Mouse (Mus musculus) stomach, embryonic 15.5 days (tissue): ENCODE results near the gene Gm20388. TPM values are rescaled to one million over a fixed set of nuclear protein-coding genes. Genes with fewer than 3 reads are reported as not detected.
"Not testable (repeated sequence)": the region's sequence is repeated elsewhere in the genome, so short reads cannot be mapped to it uniquely, and the experiment has no call there.

Experiments
- ATAC-seq: fragments of 200-750 bp; cut with Nextera tagmentation; 2 replicates; pipeline ENCODE4 v1.8.0; 2017; ENCODE audit warnings: low read depth, moderate number of reproducible peaks, moderate TSS enrichment; ENCODE audit not compliant: insufficient read depth, low FRiP score
- H3K27ac ChIP-seq: fragments of 300-500 bp; sonication (generic); 2 replicates; pipeline ENCODE4 v1.5.1; 2015; ENCODE audit warnings: mild to moderate bottlenecking, inconsistent platforms
- H3K27me3 ChIP-seq: fragments of 300-500 bp; sonication (generic); replicated peaks from 2 replicates; pipeline ENCODE4 v1.6.1; 2015; ENCODE audit warnings: inconsistent platforms
- H3K36me3 ChIP-seq: fragments of 300-500 bp; sonication (generic); 2 replicates; pipeline ENCODE4 v1.6.1; 2015; ENCODE audit warnings: inconsistent platforms
- H3K4me1 ChIP-seq: fragments of 300-500 bp; sonication (generic); 2 replicates; pipeline ENCODE4 v1.6.1; 2015; ENCODE audit warnings: inconsistent platforms
- H3K4me2 ChIP-seq: fragments of 300-500 bp; sonication (generic); 2 replicates; pipeline ENCODE4 v1.6.1; 2015; ENCODE audit warnings: mild to moderate bottlenecking, inconsistent platforms
- H3K4me3 ChIP-seq: fragments of 300-500 bp; sonication (generic); replicated peaks from 2 replicates; pipeline ENCODE4 v1.5.1; 2015; ENCODE audit warnings: inconsistent platforms
- H3K9ac ChIP-seq: fragments of 300-500 bp; sonication (generic); 2 replicates; pipeline ENCODE4 v1.6.1; 2015; ENCODE audit warnings: inconsistent platforms
- H3K9me3 ChIP-seq: fragments of 300-500 bp; sonication (generic); 2 replicates; pipeline ENCODE4 v1.6.1; 2016; ENCODE audit warnings: inconsistent platforms
- WGBS: fragments of 180-500 bp; shearing (Covaris S2); methylation state at CpG from one replicate; pipeline ENCODE4 v1.1.7; 2015; 5-methylcytosine and 5-hydroxymethylcytosine counted together
- polyA plus RNA-seq: library from polyadenylated mRNA; unstranded; fragments of >200 nt; fragmentation: Nextera tagmentation; extraction: Ambion mirVana; gene quantifications from 2 replicates; pipeline ENCODE4 v1.2.1, GENCODE M21; 2015

Gene Gm20388
- polyA plus RNA-seq, 1 experiment from 2014 or later = not detected

DNA sequence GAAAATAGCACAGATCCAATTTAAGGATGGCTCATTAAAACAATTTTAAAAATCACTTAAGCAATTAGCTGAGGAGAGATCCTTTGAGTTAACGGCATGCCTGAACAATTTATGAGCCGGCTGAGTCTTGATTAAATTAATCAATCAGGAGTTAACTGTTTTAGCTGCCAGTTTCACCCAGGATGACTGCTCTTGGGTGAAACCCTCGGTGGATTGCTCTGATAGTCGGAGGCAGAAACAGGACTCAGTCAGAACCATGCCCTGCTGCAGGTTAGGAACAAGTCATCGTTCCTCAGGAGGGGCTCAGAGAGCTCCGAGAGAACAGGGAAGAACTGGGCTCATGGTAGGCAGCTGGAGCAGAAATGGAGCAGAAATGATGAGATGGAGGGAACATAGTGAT lies 4241.2 kb downstream of the Gm20388 start:
- Histone ChIP-seq H3K9ac (no peak overlapping the region), H3K36me3 (no peaks in the 10 kb centered on the region), H3K27ac (no peak overlapping the region), H3K27me3 (no peaks in the 10 kb centered on the region), H3K4me3 (no peak overlapping the region), H3K4me2 (no peak overlapping the region), H3K9me3 (no peaks in the 10 kb centered on the region), H3K4me1 (no peaks in the 10 kb centered on the region)
- no peak for ATAC-seq
- 75% methylated on average over 6 of the region's 6 CpGs for WGBS

- Histone ChIP-seq H3K4me2 (no peak overlapping the region), H3K27me3 (no peaks in the 10 kb centered on the region), H3K9me3 (no peaks in the 10 kb centered on the region), H3K27ac (no peak overlapping the region), H3K4me1 (no peaks in the 10 kb centered on the region), H3K36me3 (no peaks in the 10 kb centered on the region), H3K9ac (no peak overlapping the region), H3K4me3 (no peak overlapping the region)
- no peak for ATAC-seq
- 75% methylated on average over 8 of the region's 8 CpGs for whole genome bisulfite sequencing
These were observed 4242.1 kb downstream of the Gm20388 start for GRCm38 (mm10) chr8:124152771-124153170.

GRCm38 (mm10) chr8:124156324-124156723 lies 4245.7 kb downstream of the Gm20388 start:
- Histone ChIP-seq H3K9me3 (no peaks in the 10 kb centered on the region), H3K4me1 (no peaks in the 10 kb centered on the region), H3K36me3 (no peaks in the 10 kb centered on the region), H3K9ac (no peak overlapping the region), H3K27ac (no peak overlapping the region), H3K27me3 (no peaks in the 10 kb centered on the region), H3K4me3 (no peak overlapping the region), H3K4me2 (no peak overlapping the region)
- WGBS = 79% methylated on average over 7 of the region's 7 CpGs
- ATAC-seq = no peak

DNA sequence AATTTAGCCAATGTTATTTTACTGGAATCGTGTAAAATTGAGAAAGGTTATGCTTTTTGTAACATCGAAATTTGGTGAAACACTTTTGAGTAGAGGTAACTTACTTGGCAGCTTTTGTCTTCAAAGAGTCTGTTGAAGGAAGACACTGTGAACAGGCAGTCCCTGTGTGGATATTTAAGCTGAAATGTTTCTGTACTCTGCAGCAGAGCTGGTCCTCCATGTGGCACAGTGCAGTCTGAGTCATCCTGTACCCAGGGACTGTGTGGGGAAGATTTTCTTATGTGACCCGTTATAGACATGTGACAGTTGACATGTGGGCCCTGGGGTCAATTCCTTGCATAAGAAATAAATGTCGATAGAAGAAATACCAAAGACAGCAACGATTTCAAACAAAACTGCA lies 4251.0 kb downstream of the Gm20388 start:
- Histone ChIP-seq H3K9ac (no peak overlapping the region), H3K4me1 (no peaks in the 10 kb centered on the region), H3K36me3 (no peaks in the 10 kb centered on the region), H3K27me3 (no peaks in the 10 kb centered on the region), H3K9me3 (no peaks in the 10 kb centered on the region), H3K4me2 (no peak overlapping the region), H3K4me3 (no peak overlapping the region), H3K27ac (no peak overlapping the region)
- WGBS = 78% methylated on average over 5 of the region's 5 CpGs
- no peak for ATAC-seq

- Histone ChIP-seq H3K27me3 (no peaks in the 10 kb centered on the region), H3K27ac (no peak overlapping the region), H3K9me3 (no peaks in the 10 kb centered on the region), H3K4me1 (no peaks in the 10 kb centered on the region), H3K4me2 (no peak overlapping the region), H3K9ac (no peak overlapping the region), H3K36me3 (no peaks in the 10 kb centered on the region), H3K4me3 (no peak overlapping the region)
- no peak for ATAC-seq
- 82% methylated on average over 5 of the region's 5 CpGs for WGBS
These were observed 4252.6 kb downstream of the Gm20388 start for GRCm38 (mm10) chr8:124163258-124163657.

- Histone ChIP-seq H3K9me3 (no peaks in the 10 kb centered on the region), H3K4me3 (no peak overlapping the region), H3K4me2 (no peak overlapping the region), H3K36me3 (no peaks in the 10 kb centered on the region), H3K27ac (no peak overlapping the region), H3K9ac (no peak overlapping the region), H3K27me3 (no peaks in the 10 kb centered on the region), H3K4me1 (peaks cover 5% of the 10 kb centered on the region; the same call in 1 of the 2 replicates)
- no peak for ATAC-seq
- WGBS = 71% methylated on average over 7 of the region's 7 CpGs
These were observed 4259.1 kb downstream of the Gm20388 start for GRCm38 (mm10) chr8:124169749-124170148.

GRCm38 (mm10) chr8:124170671-124171070 lies 4260.0 kb downstream of the Gm20388 start:
- ATAC-seq = no peak
- Histone ChIP-seq H3K27ac (no peak overlapping the region), H3K27me3 (no peaks in the 10 kb centered on the region), H3K4me3 (no peak overlapping the region), H3K36me3 (no peaks in the 10 kb centered on the region), H3K9ac (no peak overlapping the region), H3K4me2 (no peak overlapping the region), H3K9me3 (no peaks in the 10 kb centered on the region), H3K4me1 (peaks cover 5% of the 10 kb centered on the region; the same call in 1 of the 2 replicates)
- 86% methylated on average over 7 of the region's 7 CpGs for WGBS

- peak; percentile 43; the same call in 1 of the 2 replicates for ATAC-seq
- H3K4me2 ChIP-seq = peak overlapping the region; percentile 29; the same call in 1 of the 2 replicates
- peak overlapping the region; percentile 79 for H3K27ac ChIP-seq
- H3K36me3 ChIP-seq = no peaks in the 10 kb centered on the region
- H3K9ac ChIP-seq = no peak overlapping the region
- 47% methylated on average over 17 of the region's 17 CpGs for WGBS
- no peaks in the 10 kb centered on the region for H3K9me3 ChIP-seq
- H3K4me3 ChIP-seq = no peak overlapping the region
- no peaks in the 10 kb centered on the region for H3K27me3 ChIP-seq
- peaks cover 5% of the 10 kb centered on the region; the same call in 1 of the 2 replicates for H3K4me1 ChIP-seq
These were observed 4261.2 kb downstream of the Gm20388 start for GRCm38 (mm10) chr8:124171557-124172528.

- no peak overlapping the region for H3K9ac ChIP-seq
- H3K27me3 ChIP-seq = no peaks in the 10 kb centered on the region
- no peaks in the 10 kb centered on the region for H3K9me3 ChIP-seq
- H3K4me2 ChIP-seq = no peak overlapping the region
- no peak overlapping the region for H3K27ac ChIP-seq
- ATAC-seq = no peak
- H3K4me3 ChIP-seq = no peak overlapping the region
- H3K36me3 ChIP-seq = no peaks in the 10 kb centered on the region
- WGBS = 74% methylated on average over 4 of the region's 4 CpGs
- H3K4me1 ChIP-seq = peaks cover 5% of the 10 kb centered on the region; the same call in 1 of the 2 replicates
These were observed 4263.0 kb downstream of the Gm20388 start for GRCm38 (mm10) chr8:124173688-124174087.

- Histone ChIP-seq H3K9me3 (no peaks in the 10 kb centered on the region), H3K36me3 (no peaks in the 10 kb centered on the region), H3K27ac (no peak overlapping the region), H3K4me2 (no peak overlapping the region), H3K9ac (no peak overlapping the region), H3K4me3 (no peak overlapping the region), H3K4me1 (peaks cover 9% of the 10 kb centered on the region; the same call in 1 of the 2 replicates), H3K27me3 (no peaks in the 10 kb centered on the region)
- no peak for ATAC-seq
- WGBS = 87% methylated on average over 6 of the region's 6 CpGs
These were observed 4265.5 kb downstream of the Gm20388 start for GRCm38 (mm10) chr8:124176133-124176532.

GRCm38 (mm10) chr8:124177092-124177491 lies 4266.5 kb downstream of the Gm20388 start:
- H3K9me3 ChIP-seq, H3K4me3 ChIP-seq, H3K4me2 ChIP-seq, H3K9ac ChIP-seq, H3K27ac ChIP-seq, H3K27me3 ChIP-seq, ATAC-seq, H3K4me1 ChIP-seq, H3K36me3 ChIP-seq: not testable (repeated sequence)
- WGBS = 78% methylated on average over 1 of the region's 1 CpGs

- Histone ChIP-seq H3K4me2 (no peak overlapping the region), H3K9ac (no peak overlapping the region), H3K9me3 (no peaks in the 10 kb centered on the region), H3K27me3 (no peaks in the 10 kb centered on the region), H3K27ac (no peak overlapping the region; the same call in 1 of the 2 replicates), H3K4me3 (no peak overlapping the region), H3K4me1 (peaks cover 8% of the 10 kb centered on the region; the same call in 1 of the 2 replicates), H3K36me3 (no peaks in the 10 kb centered on the region)
- no peak for ATAC-seq
- WGBS = 55% methylated on average over 5 of the region's 5 CpGs
These were observed 4270.2 kb downstream of the Gm20388 start for GRCm38 (mm10) chr8:124180681-124181445.
